Mouse (Mus musculus) megakaryocyte, embryonic 14.5 days (primary cell): ENCODE measurements around the gene Glis1. TPM values are rescaled to one million over a fixed set of nuclear protein-coding genes. Genes with fewer than 3 reads are reported as not detected.
A peak's percentile ranks its signal among the peaks of the same experiment; 100 is the strongest.
"Not testable (repeated sequence)": the region's sequence is repeated elsewhere in the genome, so short reads cannot be mapped to it uniquely, and the experiment has no call there.

ENCODE experiments used
- H3K27me3 ChIP-seq: replicated peaks from 2 replicates; pipeline ENCODE3; 2012; ENCODE audit warnings: inconsistent platforms
- H3K36me3 ChIP-seq: replicated peaks from 2 replicates; pipeline ENCODE3; 2012; ENCODE audit warnings: low read length, inconsistent platforms, mixed read lengths
- H3K4me1 ChIP-seq: 2 replicates; pipeline ENCODE4 v1.6.1; 2012; ENCODE audit warnings: inconsistent platforms
- H3K4me3 ChIP-seq: replicated peaks from 2 replicates; pipeline ENCODE3; 2012; ENCODE audit warnings: moderate library complexity, mild to moderate bottlenecking, inconsistent platforms
- H3K9me3 ChIP-seq: 2 replicates; pipeline ENCODE4 v1.6.1; 2012; ENCODE audit warnings: inconsistent platforms
- FLI1 ChIP-seq: IDR thresholded peaks from 2 replicates; pipeline ENCODE4 v1.6.1; 2012; ENCODE audit warnings: low read length, inconsistent platforms, mixed read lengths
- GATA1 ChIP-seq: IDR thresholded peaks from 3 replicates; pipeline ENCODE4 v1.6.1; 2012; ENCODE audit warnings: mixed read lengths, low read length, inconsistent platforms, borderline replicate concordance
- polyA plus RNA-seq: library from polyadenylated mRNA; stranded (reverse); fragments of >175 nt; gene quantifications from 2 replicates; pipeline ENCODE4 v1.2.3, GENCODE M21; 2012; ENCODE audit warnings: low replicate concordance; ENCODE audit not compliant: insufficient read depth

Glis1 gene
- polyA plus RNA-seq, 1 experiment, result 0.68 TPM

DNA sequence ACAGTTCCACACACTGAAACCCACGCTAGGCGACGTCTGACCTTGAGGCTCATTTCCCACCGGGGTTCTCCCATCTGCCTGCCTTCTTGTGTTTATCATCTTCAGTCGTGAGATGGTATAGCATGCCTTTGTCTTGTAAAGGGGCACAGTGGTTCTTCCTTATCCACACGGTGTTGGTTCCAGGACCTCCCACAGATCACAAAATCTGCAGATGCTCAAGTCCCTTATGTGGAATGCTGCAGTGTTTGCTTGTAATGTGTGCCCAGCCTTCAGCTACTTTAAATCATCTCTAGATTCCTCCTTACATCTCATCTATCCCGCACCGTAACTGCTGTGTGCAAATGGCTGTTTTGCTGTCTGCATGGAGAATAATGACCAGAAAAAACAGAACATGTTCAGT lies 154.7 kb downstream of the Glis1 start:
- Histone ChIP-seq H3K9me3 (no peaks in the 10 kb centered on the region), H3K27me3 (peaks cover 84% of the 10 kb centered on the region), H3K4me1 (no peaks in the 10 kb centered on the region; the same call in 1 of the 2 replicates), H3K4me3 (no peak overlapping the region), H3K36me3 (no peaks in the 10 kb centered on the region)
- TF ChIP-seq FLI1, result no peak

DNA sequence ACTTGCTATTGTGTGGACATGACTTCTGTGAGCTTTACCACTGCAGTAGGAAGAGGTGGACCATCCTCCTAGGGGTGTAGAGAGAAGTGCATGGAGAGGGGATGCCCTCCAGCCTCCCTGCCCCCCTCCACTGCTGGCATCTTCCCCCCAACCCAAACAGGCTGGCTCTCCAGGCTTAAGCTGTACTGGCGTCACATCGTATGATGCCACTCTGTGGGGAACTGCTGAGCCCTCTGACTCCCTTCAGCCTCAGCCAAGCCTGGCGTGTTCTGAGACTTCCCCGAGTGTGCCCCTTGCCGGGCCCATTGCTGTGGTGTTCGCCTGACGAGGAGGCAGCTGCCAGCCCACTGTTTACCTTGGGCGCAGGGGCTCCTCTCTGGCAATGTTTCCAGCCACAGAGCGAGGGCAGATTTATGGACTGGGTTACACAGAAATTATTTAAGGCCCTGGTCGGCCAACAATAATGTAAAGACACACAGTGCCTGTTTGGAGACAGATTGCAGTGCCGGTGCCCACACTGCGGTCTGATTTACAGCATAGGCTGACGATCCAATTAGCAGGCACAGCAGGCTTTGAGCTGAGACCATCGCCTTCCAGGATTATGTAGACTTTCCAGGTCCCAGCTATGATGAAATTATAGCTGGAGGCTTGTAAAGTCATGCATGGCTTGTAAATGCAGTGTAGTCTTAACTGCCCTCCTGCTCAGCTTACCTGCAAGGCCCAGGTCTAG lies 156.6 kb downstream of the Glis1 start:
- H3K36me3 ChIP-seq, result no peaks in the 10 kb centered on the region
- no peaks in the 10 kb centered on the region for H3K9me3 ChIP-seq
- H3K4me1 ChIP-seq, result no peaks in the 10 kb centered on the region; the same call in 1 of the 2 replicates
- H3K4me3 ChIP-seq, result no peak overlapping the region
- TF ChIP-seq GATA1 (no peak), FLI1 (no peak)
- peaks cover 90% of the 10 kb centered on the region for H3K27me3 ChIP-seq

DNA sequence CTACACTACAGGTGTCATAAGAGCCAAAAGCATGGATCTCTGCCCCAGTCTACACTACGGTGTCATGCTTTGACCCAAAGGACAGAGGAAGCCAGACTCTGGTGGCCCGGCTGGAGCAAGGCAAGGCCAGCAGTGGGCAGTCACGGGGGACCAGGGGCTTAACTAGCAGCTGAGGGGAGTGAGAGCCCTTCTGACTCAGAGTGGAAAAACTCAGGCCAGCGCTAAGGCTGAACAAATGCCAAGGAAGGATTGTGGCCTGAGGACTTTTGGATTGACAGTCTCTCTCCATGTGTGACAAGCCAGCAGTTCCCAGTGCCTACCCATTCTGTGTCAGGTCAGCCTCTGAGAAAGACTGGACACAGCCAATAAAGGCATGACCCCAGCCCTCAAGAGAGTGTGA lies 159.0 kb downstream of the Glis1 start:
- TF ChIP-seq FLI1 (no peak), GATA1 (no peak)

DNA sequence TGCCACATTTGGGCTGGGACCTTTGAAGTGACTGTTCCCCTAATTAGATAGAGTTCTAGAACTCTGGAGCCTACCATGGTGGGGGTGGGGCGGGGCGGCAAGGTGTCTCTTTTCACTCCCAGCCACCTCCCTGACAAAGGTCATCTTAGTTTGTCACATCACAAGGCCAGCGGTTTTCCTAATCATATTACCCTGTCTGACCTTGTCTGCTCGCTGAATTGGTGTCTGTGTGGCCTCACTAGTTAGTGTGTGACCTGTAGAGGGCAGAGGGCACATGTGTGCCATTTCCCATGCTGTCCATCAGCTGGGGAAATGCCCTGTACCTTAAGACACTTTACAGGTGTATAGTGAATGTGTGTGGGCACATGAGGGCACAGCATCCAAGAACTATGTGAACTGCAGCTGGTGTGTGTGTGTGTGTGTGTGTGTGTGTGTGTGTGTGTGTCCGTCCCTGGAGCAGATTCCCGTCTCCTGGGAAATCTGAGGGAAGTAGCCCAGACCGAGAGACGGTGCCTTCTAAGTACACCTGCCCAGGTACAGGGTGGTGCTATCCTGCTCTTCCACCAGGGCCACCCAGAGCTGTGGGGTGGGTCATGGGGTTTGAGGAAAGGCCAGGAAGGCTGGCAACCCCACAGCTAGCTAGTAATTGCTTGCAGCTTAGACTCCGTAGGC lies 163.0 kb downstream of the Glis1 start:
- Histone ChIP-seq H3K4me3 (no peak overlapping the region), H3K36me3 (no peaks in the 10 kb centered on the region), H3K4me1 (no peaks in the 10 kb centered on the region), H3K9me3 (no peaks in the 10 kb centered on the region), H3K27me3 (peaks cover 97% of the 10 kb centered on the region)
- TF ChIP-seq GATA1 (no peak), FLI1 (no peak)

More for the DNA sequence above, 159.0 kb downstream of the Glis1 start:
- Histone ChIP-seq H3K36me3 (no peaks in the 10 kb centered on the region), H3K27me3 (peaks cover 94% of the 10 kb centered on the region), H3K9me3 (no peaks in the 10 kb centered on the region), H3K4me1 (no peaks in the 10 kb centered on the region; the same call in 1 of the 2 replicates), H3K4me3 (no peak overlapping the region)

- H3K36me3 ChIP-seq, result no peaks in the 10 kb centered on the region
- peaks cover 97% of the 10 kb centered on the region for H3K27me3 ChIP-seq
- no peak overlapping the region for H3K4me3 ChIP-seq
- peaks cover 6% of the 10 kb centered on the region; the same call in 1 of the 2 replicates for H3K4me1 ChIP-seq
- TF ChIP-seq FLI1 (no peak), GATA1 (no peak)
- H3K9me3 ChIP-seq, result no peaks in the 10 kb centered on the region
Observed at GRCm38 (mm10) chr4:107597898-107598580, 163.6 kb downstream of the Glis1 start.

GRCm38 (mm10) chr4:107598581-107598958 lies 164.2 kb downstream of the Glis1 start:
- H3K4me1 ChIP-seq, H3K36me3 ChIP-seq, H3K9me3 ChIP-seq, H3K4me3 ChIP-seq: not testable (repeated sequence)
- H3K27me3 ChIP-seq, result peaks cover 98% of the 10 kb centered on the region

DNA sequence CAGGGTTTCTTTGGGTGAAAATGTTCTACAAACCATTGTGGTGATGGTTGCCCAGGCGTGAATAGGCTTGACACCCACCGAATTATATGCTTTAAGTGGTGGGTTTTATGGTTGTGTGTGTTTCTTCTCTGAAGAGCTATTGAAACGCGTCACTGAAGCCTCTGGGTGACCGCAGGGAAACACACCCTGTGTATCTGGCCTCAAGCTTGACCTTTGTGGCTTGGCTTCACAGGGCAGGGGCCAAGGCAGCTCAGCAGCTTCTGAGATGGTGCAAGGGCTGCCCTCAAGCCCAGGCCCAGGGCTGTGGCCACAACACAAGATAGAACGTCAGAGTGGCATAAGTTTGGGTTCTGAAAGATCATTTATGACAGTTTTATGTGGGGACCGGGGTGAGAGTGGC lies 167.9 kb downstream of the Glis1 start:
- no peak overlapping the region for H3K4me3 ChIP-seq
- H3K27me3 ChIP-seq, result peaks cover 95% of the 10 kb centered on the region
- no peak for TF ChIP-seq GATA1
- no peak for TF ChIP-seq FLI1
- peaks cover 33% of the 10 kb centered on the region for H3K4me1 ChIP-seq
- no peaks in the 10 kb centered on the region for H3K36me3 ChIP-seq
- H3K9me3 ChIP-seq, result no peaks in the 10 kb centered on the region

DNA sequence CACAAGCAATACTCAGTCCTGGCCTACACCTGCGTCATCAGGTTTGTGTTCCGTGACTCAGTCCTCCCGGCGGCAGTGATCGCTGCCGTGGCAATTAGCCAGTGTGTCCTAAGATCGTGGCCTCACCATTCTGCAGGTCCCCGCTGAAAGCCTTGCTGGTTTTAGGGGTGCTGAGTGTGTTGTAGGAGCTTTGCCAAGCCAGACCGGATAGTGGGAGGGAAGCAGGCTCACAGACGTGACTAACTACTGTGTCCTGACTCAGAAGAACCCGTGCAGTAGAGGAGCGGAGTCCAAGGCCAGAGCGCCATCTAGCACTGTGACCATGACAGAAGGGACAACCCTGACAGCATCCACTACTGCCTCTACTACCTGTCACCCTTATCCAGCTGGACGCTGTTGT lies 168.4 kb downstream of the Glis1 start:
- Histone ChIP-seq H3K4me3 (peak overlapping the region; percentile 20), H3K27me3 (peaks cover 95% of the 10 kb centered on the region), H3K9me3 (no peaks in the 10 kb centered on the region), H3K4me1 (peaks cover 37% of the 10 kb centered on the region), H3K36me3 (no peaks in the 10 kb centered on the region)
- TF ChIP-seq GATA1 (no peak), FLI1 (no peak)

- peaks cover 95% of the 10 kb centered on the region for H3K27me3 ChIP-seq
- no peaks in the 10 kb centered on the region for H3K36me3 ChIP-seq
Observed at GRCm38 (mm10) chr4:107603208-107603607, 168.8 kb downstream of the Glis1 start.

More at GRCm38 (mm10) chr4:107603208-107603607, 168.8 kb downstream of the Glis1 start:
- no peaks in the 10 kb centered on the region for H3K9me3 ChIP-seq
- no peak overlapping the region for H3K4me3 ChIP-seq
- H3K4me1 ChIP-seq, result peaks cover 37% of the 10 kb centered on the region
- no peak for TF ChIP-seq GATA1
- TF ChIP-seq FLI1, result no peak
